Mouse (Mus musculus) ovary, adult 18-20 months (tissue): ENCODE results near the gene A230050P20Rik.

Source experiments
- DNase-seq: peaks from one replicate; pipeline ENCODE4 v3.0.0; 2022; ENCODE audit warnings: low spot score, mixed read lengths

The A230050P20Rik gene

GRCm38 (mm10) chr9:20875021-20875790 lies 6.8 kb downstream of the A230050P20Rik start:
- DNase-seq = no peak

GRCm38 (mm10) chr9:20876318-20877117 lies 8.1 kb downstream of the A230050P20Rik start:
- DNase-seq = no peak

GRCm38 (mm10) chr9:20877118-20878040 lies 8.9 kb downstream of the A230050P20Rik start:
- no peak for DNase-seq

DNA sequence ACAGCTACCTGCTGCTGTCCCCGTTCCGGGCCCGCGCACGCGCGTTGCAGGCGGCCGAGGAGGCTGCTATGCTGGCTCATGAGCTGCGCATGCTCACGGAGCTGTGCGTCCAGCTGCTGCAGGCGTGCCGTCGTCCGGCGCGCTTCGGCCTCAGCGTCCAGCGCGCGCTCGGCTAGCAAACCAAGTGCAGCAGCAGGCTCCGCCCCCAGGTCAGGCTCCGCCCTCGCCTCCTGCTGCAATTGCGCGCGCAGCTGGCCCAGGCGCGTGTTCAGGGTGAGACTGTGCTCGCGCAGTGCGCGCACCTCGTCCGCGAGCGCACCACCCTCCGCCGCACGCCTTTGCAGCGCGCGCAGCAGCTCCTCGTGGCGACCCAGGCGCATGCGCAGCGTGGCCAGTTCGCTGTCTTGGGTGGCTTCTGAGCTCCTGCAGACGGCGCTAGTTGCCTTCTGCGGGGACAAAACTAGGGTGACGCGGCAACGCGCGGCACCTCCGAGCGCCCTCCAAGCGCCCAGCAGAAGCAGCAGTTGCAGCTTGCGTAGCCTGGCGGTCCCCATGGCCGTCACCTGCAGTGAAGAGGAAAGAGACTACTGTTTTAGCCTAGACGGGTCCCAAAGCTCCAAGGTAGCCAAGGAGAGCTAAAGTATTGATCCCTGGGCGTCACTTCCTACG lies 9.7 kb downstream of the A230050P20Rik start:
- DNase-seq = peak; percentile 100

- DNase-seq = no peak
Measured at GRCm38 (mm10) chr9:20878710-20879065, 10.2 kb downstream of the A230050P20Rik start.

DNA sequence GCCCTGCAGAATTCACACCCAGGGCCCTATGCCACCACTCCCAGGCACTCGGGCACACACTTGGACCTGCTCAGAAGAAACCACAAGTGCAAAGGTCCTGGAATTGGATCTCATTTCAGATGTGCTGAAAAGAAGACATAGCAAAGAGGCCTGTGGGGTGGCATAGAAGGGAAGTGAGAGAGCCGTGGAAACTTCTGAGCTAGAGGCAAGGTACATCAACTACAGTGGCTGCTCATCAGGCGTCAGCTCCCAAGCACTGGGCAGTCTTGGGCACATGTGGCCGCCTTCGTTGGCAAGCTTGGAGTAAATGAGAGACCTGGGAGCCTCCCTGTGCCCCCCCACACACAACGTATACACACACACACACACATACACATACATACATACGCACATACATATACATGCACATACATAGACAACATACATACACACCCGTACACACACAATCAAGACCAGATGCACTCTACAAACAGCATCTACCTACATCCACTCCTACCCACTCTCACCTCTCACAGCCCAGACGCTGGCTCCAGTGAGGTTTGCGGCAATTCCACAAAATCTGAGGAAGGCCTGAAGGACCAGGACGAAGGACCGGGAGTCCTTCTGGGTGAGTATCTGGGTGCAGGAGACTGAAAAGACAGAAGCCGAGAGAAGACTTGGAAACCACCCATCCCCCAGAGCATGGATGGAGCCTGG lies 10.8 kb downstream of the A230050P20Rik start, which contains the start of gene Angptl6:
Gene Angptl6 (minus strand): TSS at position 631 of the 696 bp plus-strand sequence.
- DNase-seq = no peak

GRCm38 (mm10) chr9:20886563-20886962 lies 18.1 kb downstream of the A230050P20Rik start:
- DNase-seq = no peak

GRCm38 (mm10) chr9:20887191-20887590 lies 18.7 kb downstream of the A230050P20Rik start:
- no peak for DNase-seq

DNA sequence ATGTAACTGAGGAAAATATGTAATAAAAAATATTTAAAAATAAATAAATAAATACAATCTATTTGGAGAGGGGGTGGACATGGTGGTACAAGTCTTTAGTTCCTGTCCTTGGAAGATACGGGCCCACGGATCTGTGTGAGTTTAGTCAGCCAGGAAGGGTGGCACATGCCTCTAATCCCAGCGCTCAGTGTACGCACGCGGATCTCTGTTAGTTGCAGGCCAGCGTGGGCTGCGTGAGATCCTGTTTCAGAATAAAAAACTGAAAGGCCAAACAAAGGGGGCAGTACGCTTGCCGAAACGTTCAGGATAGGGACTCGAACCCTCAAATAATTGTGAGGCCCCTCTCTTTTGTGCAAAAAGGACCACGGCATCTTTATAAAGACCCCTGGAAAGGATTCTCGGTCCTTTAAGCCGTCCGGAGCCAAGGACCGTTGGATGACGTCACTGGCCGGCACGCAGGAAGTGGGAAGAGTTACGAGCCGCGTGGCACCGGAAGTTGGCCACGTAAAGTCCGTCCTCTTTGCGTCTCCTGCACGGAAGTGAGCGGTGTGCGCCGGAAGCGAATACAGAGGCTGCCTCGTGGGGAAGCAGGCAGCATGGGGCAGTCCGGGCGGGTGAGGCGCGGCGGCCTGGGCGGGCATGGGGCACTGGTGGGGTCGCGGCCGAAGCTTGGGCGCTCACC lies 19.4 kb downstream of the A230050P20Rik start, which contains the start of gene Ppan:
Gene Ppan (plus strand): TSS at position 472 of the 682 bp plus-strand sequence.
- DNase-seq = peak; percentile 94

- DNase-seq = no peak
Measured at GRCm38 (mm10) chr9:20888386-20888765, 19.9 kb downstream of the A230050P20Rik start.

DNA sequence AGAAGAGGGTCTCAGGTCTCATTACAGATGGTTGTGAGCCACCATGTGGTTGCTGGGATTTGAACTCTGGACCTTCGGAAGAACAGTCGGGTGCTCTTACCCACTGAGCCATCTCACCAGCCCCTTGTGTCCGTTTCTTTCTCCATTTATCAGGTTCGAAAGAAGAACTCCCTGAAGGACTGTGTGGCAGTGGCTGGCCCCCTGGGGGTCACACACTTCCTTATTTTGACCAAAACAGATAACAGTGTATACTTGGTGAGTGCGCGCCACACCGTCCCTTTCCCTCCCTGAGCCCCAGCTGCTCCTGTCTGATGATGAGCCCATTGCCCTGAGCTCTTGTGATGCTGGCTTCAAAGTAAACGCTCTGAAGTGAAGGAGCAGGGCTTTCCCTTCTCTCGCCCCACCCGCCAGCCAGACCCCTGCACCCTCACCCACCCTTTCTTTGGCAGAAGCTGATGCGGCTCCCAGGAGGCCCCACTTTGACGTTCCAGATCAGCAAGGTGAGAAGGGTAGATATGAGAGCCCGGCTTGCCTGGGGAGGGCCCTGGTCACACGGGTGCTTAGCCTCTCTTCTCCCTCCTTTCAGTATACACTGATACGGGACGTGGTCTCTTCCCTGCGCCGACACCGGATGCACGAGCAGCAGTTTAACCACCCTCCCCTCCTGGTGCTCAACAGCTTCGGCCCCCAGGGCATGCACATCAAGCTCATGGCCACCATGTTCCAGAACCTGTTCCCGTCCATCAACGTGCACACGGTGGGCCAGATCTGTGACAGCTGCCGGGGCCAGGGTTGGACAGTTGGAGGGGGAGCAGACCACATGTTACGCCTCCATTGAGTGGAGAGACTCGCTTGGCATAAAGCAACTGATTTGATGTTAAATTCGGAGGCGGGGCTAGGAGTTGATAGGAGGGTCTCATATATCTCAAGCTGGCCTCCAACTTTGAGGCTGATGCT lies 21.0 kb downstream of the A230050P20Rik start:
- no peak for DNase-seq

GRCm38 (mm10) chr9:20890411-20890810 lies 22.0 kb downstream of the A230050P20Rik start:
- DNase-seq = no peak

DNA sequence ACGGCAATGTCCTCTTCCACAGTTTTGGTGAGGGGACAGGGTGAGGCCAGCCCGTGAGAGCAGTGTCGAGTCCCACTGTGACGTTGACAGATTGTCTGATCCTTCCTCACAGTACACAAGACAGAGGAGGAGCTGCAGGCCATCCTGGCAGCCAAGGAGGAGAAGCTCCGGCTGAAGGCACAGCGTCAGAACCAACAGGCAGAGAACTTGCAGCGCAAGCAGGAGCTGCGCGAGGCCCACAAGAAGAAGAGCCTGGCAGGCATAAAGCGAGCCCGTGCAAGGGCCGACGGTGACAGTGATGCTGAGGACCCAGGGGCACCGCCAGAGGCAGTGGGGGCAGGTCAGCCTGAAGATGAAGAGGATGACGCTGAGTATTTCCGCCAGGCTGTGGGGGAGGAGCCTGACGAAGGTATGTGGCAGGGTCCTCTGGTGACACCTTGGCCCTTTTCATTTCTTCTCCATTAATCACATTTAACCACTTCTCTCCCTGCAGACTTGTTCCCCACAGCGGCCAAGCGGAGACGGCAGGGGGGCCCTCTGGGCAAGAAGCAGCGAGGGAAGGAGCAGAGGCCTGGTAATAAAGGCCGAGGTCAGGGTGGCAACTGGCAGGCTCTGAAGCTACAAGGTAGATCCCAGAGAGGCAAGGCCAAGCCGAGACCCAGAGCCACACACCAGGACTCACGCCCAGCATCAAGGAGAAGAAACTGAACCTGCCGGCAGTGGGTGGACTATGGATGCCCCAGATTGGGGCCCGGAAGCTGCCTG lies 23.1 kb downstream of the A230050P20Rik start:
- no peak for DNase-seq

- DNase-seq = no peak
Measured at GRCm38 (mm10) chr9:20892104-20892653, 23.7 kb downstream of the A230050P20Rik start.

GRCm38 (mm10) chr9:20893069-20893468 lies 24.6 kb downstream of the A230050P20Rik start:
- DNase-seq = no peak

GRCm38 (mm10) chr9:20893590-20894343 lies 25.3 kb downstream of the A230050P20Rik start:
- no peak for DNase-seq

- DNase-seq = no peak
Measured at GRCm38 (mm10) chr9:20894629-20895028, 26.2 kb downstream of the A230050P20Rik start.
